Mouse (Mus musculus) brain, embryonic 14.5 days (tissue): ENCODE measurements around the gene Serpinh1.

Experiments used
- CTCF ChIP-seq: fragments of 200-500 bp; IDR thresholded peaks from 2 replicates; pipeline ENCODE4 v1.5.1; 2012; ENCODE audit warnings: inconsistent platforms, mild to moderate bottlenecking, moderate library complexity, borderline replicate concordance; ENCODE audit not compliant: insufficient read depth, insufficient read length; ENCODE audit errors: extremely low read depth
- POLR2A ChIP-seq: fragments of 200-500 bp; IDR thresholded peaks from 2 replicates; pipeline ENCODE4 v1.6.1; 2012; ENCODE audit warnings: mild to moderate bottlenecking, inconsistent platforms, borderline replicate concordance; ENCODE audit not compliant: poor library complexity, insufficient read depth, insufficient read length, severe bottlenecking; ENCODE audit errors: extremely low read depth

DNA sequence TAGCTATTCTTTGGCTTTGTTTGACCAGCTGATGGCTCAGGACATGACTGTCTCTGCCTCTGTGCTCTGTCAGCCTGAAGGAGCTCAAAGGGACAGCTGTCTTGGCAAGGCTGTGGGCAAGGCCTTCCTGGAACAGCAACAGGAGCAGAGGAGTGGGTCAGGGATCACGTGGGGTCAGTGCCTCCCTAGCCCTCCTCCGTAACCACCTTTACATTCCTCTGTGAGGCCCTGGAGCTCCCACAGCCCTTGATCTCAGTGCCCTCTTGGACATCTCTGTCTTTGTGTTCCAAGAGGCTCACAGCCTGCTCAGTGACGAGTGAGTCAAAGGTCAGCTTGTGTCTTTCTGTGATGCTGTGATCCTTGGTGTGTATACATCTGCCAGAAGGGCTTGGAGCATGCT, 46.4 kb downstream of the Serpinh1 start:
- TF ChIP-seq POLR2A, result no peak
- TF ChIP-seq CTCF, result no peak
